Mouse (Mus musculus) G1E (cell line): ENCODE results near the gene Nod1.

Source experiments
- CTCF ChIP-seq: IDR thresholded peaks from 2 replicates; pipeline ENCODE4 v1.5.1; 2012; ENCODE audit warnings: low read depth, low read length, inconsistent platforms, mixed read lengths
- GATA1 ChIP-seq: IDR thresholded peaks from 2 replicates; pipeline ENCODE4 v1.6.1; 2012; ENCODE audit warnings: borderline replicate concordance, low read length, inconsistent platforms, mixed read lengths
- GATA2 ChIP-seq: IDR thresholded peaks from 2 replicates; pipeline ENCODE4 v1.6.1; 2012; ENCODE audit warnings: low read depth, low read length, inconsistent platforms, borderline replicate concordance
- POLR2AphosphoS5 ChIP-seq: IDR thresholded peaks from 2 replicates; pipeline ENCODE4 v1.6.1; 2012; ENCODE audit warnings: low read depth, low read length, inconsistent platforms; ENCODE audit not compliant: insufficient replicate concordance
- TAL1 ChIP-seq: conservative IDR thresholded peaks from 2 replicates; pipeline ENCODE4 v1.6.1; 2012; ENCODE audit warnings: low read depth, low read length, inconsistent platforms, mixed read lengths

DNA sequence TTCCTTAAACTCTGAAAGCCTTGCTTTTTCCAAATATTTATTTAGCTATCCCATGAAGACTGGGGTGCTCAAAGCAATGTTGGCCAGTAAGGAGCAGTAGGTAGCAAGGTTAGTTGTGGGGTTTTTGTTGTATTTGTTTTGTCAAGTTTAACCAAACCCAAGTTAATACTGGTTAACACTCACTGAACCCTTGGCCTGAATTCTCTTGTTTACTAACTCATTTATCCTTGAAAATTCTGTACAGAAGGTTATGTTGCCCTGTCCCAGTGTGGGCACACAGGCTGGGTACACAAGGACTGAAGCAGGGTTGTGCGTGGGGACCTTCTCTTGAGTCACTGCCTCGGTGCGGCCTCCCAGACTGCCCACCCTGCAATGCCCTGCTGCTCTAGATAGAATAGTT is 23.9 kb upstream of the Nod1 start:
- TF ChIP-seq TAL1 (no peak), GATA1 (no peak), CTCF (no peak), POLR2AphosphoS5 (no peak), GATA2 (no peak)
